Mouse (Mus musculus) ES-E14 (cell line): ENCODE results near the gene Ube2h. TPM values are rescaled to one million over a fixed set of nuclear protein-coding genes. Genes with fewer than 3 reads are reported as not detected.

Experiments
- DNase-seq: peaks from one replicate; pipeline ENCODE4 v3.0.0-alpha.2; 2013; ENCODE audit warnings: low read depth, low spot score
- H3K27ac ChIP-seq: 2 replicates; pipeline ENCODE4 v1.5.1; 2012; ENCODE audit warnings: low read depth, mild to moderate bottlenecking, low read length, moderate library complexity, mixed read lengths; ENCODE audit not compliant: poor library complexity, insufficient read depth, severe bottlenecking
- H3K36me3 ChIP-seq: 2 replicates; pipeline ENCODE4 v1.6.1; 2012; ENCODE audit warnings: mild to moderate bottlenecking, low read length, moderate library complexity, mixed read lengths; ENCODE audit not compliant: control insufficient read depth, poor library complexity, insufficient read depth, severe bottlenecking
- H3K4me1 ChIP-seq, 2 experiments: fragments of 150-350 bp in 1 of 2; sonication (generic) in 1 of 2; 2 replicates each; pipeline ENCODE4 v1.6.1; 2012; ENCODE audit warnings: low read length in 2 of 2, mild to moderate bottlenecking in 1 of 2, mixed read lengths in 1 of 2; ENCODE audit not compliant: control insufficient read depth in 2 of 2, insufficient read depth in 2 of 2, poor library complexity in 1 of 2
- H3K4me3 ChIP-seq, 2 experiments: fragments of 150-350 bp in 1 of 2; sonication (generic) in 1 of 2; 2 replicates each; pipeline ENCODE4 v1.5.1; 2012; ENCODE audit warnings: low read length in 2 of 2, low read depth in 1 of 2, mild to moderate bottlenecking in 1 of 2, mixed read lengths in 1 of 2; ENCODE audit not compliant: insufficient read depth in 1 of 2, poor library complexity in 1 of 2, severe bottlenecking in 1 of 2
- H3K9ac ChIP-seq: 2 replicates; pipeline ENCODE4 v1.6.1; 2012; ENCODE audit warnings: low read depth, mild to moderate bottlenecking, low read length, mixed read lengths; ENCODE audit not compliant: poor library complexity, insufficient read depth, severe bottlenecking
- H3K9me3 ChIP-seq: fragments of 150-350 bp; sonication (generic); 2 replicates; pipeline ENCODE4 v1.6.1; 2012; ENCODE audit warnings: low read depth, mild to moderate bottlenecking, low read length; ENCODE audit not compliant: control insufficient read depth, insufficient read depth
- CHD2 ChIP-seq: IDR thresholded peaks from 2 replicates; pipeline ENCODE4 v1.6.1; 2014; ENCODE audit warnings: mild to moderate bottlenecking, low read depth, low read length, inconsistent platforms
- HCFC1 ChIP-seq: IDR thresholded peaks from 2 replicates; pipeline ENCODE4 v1.6.1; 2012; ENCODE audit warnings: low read length, inconsistent platforms, borderline replicate concordance; ENCODE audit not compliant: insufficient read depth
- MAFK ChIP-seq: IDR thresholded peaks from 2 replicates; pipeline ENCODE4 v1.6.1; 2014; ENCODE audit warnings: mild to moderate bottlenecking, low read depth, low read length, inconsistent platforms; ENCODE audit not compliant: insufficient read depth
- ZC3H11A ChIP-seq: IDR thresholded peaks from 2 replicates; pipeline ENCODE4 v1.6.1; 2012; ENCODE audit warnings: low read depth, mild to moderate bottlenecking, inconsistent platforms, low read length, borderline replicate concordance
- ZNF384 ChIP-seq: IDR thresholded peaks from 2 replicates; pipeline ENCODE4 v1.6.1; 2012; ENCODE audit warnings: low read depth, low read length, inconsistent platforms
- in situ Hi-C, 2 experiments: fragments of 600-800 bp; cut with MboI; formaldehyde crosslinking; loops; one replicate each; pipeline ENCODE4 v1.15.1; 2025; ENCODE audit warnings: low sequenced_read_pairs in 2 of 2, inconsistent platforms in 1 of 2; ENCODE audit not compliant: unreplicated experiment in 2 of 2
- total RNA-seq: library from RNA; depleted of rRNA; stranded (reverse); fragments of 300-350 nt; gene quantifications from 2 replicates; pipeline ENCODE4 v1.2.3, GENCODE M21; 2012

Gene Ube2h
- total RNA-seq, 1 experiment, result 16.6 TPM

DNA sequence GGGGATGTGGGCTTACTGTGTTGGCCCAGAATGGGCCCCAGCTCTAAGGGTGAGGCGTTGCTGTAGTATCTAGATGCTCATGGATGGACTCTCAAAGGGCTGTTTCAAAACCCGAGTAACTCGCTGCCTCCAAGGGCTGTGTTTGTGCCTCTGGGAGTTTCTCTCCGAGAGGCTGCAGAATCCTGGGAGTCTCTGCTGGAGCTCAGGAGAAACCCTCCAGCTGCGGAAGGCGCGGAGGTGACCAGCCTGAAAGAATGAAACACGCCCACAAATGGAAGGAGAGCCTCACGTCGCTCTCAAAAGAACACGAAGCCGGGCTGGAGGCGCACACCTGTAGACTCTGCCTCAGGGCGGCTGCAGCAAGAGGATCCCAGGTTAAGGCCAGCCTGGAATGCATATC lies 127.0 kb downstream of the Ube2h start:
- TF ChIP-seq HCFC1, result no peak
- no peak for TF ChIP-seq CHD2
- TF ChIP-seq ZNF384, result no peak
- TF ChIP-seq MAFK, result no peak
- no peak for TF ChIP-seq ZC3H11A
- no peaks in the 10 kb centered on the region for H3K36me3 ChIP-seq
- no peak for DNase-seq
- H3K27ac ChIP-seq, result peak overlapping the region; percentile 20; the same call in 1 of the 2 replicates
- H3K9ac ChIP-seq, result no peak overlapping the region
- H3K4me1 ChIP-seq, result peaks cover 7 to 20% of the 10 kb centered on the region in 2 experiments
- H3K4me3 ChIP-seq, result peak overlapping the region in 1 of 2 experiments; percentile 35; a peak in 2 of 4 replicates
- no peaks in the 10 kb centered on the region for H3K9me3 ChIP-seq
- in situ Hi-C loops, result no loop called here

DNA sequence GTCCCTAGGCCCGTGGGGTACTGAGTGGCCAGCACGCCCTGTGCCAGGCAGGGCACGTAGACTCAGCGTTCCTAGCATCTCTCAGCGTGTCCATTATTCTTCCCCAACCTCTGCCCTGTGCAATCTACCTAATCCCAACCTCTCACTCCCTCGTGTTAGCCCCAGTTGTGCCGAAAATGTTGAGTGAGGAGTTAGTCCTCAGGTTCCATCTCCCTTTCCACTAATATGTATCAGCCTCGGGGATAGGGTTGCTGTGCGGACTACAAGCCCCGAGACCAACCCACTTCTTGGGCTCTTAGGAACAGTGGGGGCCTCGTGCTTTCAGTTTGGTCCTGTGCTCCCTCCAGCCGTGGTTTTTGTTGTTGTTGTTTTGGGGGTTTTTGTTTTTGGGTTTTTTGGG lies 127.8 kb downstream of the Ube2h start:
- peak overlapping the region; percentile 85 to 98 for H3K4me3 ChIP-seq
- H3K9ac ChIP-seq, result peak overlapping the region; percentile 72
- H3K4me1 ChIP-seq, result peaks cover 10 to 25% of the 10 kb centered on the region in 2 experiments
- H3K36me3 ChIP-seq, result peaks cover 5% of the 10 kb centered on the region; the same call in 1 of the 2 replicates
- H3K9me3 ChIP-seq, result no peaks in the 10 kb centered on the region
- DNase-seq, result no peak
- H3K27ac ChIP-seq, result no peak overlapping the region
- in situ Hi-C loops, result no loop called here
- TF ChIP-seq ZNF384 (no peak), ZC3H11A (no peak), MAFK (no peak), HCFC1 (no peak), CHD2 (no peak)

DNA sequence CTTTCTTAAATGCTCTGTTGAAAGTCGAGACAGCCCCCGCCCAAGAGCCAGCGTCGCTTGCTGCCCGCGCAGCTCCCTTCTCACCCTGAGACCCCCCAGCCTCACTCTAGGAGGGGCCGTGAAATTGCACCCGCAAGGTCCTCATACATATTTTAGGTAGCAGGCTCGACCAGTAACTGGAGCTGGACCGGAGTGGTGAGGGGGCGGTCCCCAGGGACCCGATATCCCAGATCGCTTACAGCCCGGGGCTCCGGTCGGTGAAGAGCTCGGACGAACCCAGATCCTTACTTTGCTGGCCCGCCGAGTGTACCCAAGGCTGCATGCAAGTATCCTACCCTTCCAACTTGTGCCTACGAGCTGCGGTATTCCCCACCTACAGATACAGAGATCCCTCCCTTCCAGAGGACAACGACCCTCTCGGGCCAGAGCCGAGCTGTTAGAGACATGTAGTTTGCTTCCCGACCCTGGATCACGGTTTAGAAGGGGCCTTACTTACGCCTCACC lies 128.4 kb downstream of the Ube2h start:
- Histone ChIP-seq H3K27ac (no peak overlapping the region), H3K9me3 (no peaks in the 10 kb centered on the region), H3K9ac (peak overlapping the region; percentile 72), H3K4me3 (peak overlapping the region; percentile 85 to 98), H3K36me3 (peaks cover 5% of the 10 kb centered on the region; the same call in 1 of the 2 replicates), H3K4me1 (peaks cover 13 to 26% of the 10 kb centered on the region in 2 experiments)
- in situ Hi-C loops, result no loop called here
- no peak for DNase-seq
- TF ChIP-seq ZNF384, result no peak
- TF ChIP-seq ZC3H11A, result no peak
- TF ChIP-seq MAFK, result no peak
- TF ChIP-seq CHD2, result no peak
- TF ChIP-seq HCFC1, result no peak

GRCm38 (mm10) chr6:30175225-30175917 lies 129.0 kb downstream of the Ube2h start:
- H3K36me3 ChIP-seq, result peaks cover 5% of the 10 kb centered on the region; the same call in 1 of the 2 replicates
- H3K4me1 ChIP-seq, result peaks cover 16 to 21% of the 10 kb centered on the region in 2 experiments
- DNase-seq, result no peak
- peak overlapping the region; percentile 94 for H3K27ac ChIP-seq
- H3K9ac ChIP-seq, result peak overlapping the region; percentile 72
- in situ Hi-C loops, result no loop called here
- no peaks in the 10 kb centered on the region for H3K9me3 ChIP-seq
- peak; percentile 37; the same call in 1 of the 2 replicates for TF ChIP-seq MAFK
- no peak for TF ChIP-seq ZC3H11A
- peak overlapping the region; percentile 85 to 98 for H3K4me3 ChIP-seq
